Mouse (Mus musculus) bone marrow, adult 2 months (tissue): ENCODE results near the gene Sorbs1.

Experiments
- CTCF ChIP-seq: fragments of 200-500 bp; IDR thresholded peaks from 2 replicates; pipeline ENCODE4 v1.5.1; 2011; ENCODE audit warnings: low read length, control low read depth; ENCODE audit not compliant: control insufficient read depth, insufficient read depth
- POLR2A ChIP-seq: fragments of 200-500 bp; IDR thresholded peaks from 2 replicates; pipeline ENCODE4 v1.6.1; 2011; ENCODE audit warnings: low read depth, mild to moderate bottlenecking, control low read depth, low read length, borderline replicate concordance; ENCODE audit not compliant: control insufficient read depth

DNA sequence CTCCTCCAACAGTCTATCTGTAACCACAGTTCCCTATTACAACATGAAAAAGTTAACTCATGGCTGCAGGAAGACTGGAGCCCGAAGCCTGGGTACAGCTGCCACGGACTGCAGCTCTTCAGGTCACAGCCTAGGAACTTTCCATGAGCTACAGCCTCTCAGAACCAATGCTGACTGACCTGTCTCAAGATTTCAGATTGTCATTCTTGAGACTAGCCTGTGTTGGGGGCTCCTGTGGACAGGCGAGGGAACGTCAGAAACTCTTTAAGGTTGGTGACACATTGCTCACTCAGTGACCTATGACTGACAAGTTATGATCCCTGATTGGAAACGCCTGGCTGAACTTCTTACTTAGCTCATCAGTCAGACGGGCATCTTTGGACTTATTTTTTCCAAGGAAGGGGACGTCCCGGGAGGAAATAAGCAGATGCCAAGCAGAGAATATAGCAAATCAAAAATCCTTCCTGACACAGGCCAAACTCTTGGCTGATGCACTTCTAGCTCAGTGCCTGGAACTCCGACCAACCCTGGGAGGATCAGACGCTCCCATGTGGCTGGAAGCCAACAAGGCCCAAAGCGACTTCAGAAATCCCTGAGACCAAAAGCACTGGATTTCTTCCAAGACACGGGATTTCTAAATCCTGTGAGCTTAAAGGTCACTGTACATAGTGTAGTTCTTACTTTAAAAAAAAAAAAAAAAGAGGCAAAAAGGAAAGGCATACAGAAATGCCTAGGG, 76.9 kb downstream of the Sorbs1 start:
- TF ChIP-seq POLR2A, result no peak
- no peak for TF ChIP-seq CTCF
